Mouse (Mus musculus) lung, postnatal 0 days (tissue): Measurements from ENCODE around the gene Tapbpl. TPM values are rescaled to one million over a fixed set of nuclear protein-coding genes. Genes with fewer than 3 reads are reported as not detected.
A peak's percentile ranks its signal among the peaks of the same experiment; 100 is the strongest.

Experiments
- ATAC-seq: fragments of 200-750 bp; cut with Nextera tagmentation; 2 replicates; pipeline ENCODE4 v1.8.0; 2017; ENCODE audit warnings: moderate library complexity
- DNase-seq: peaks from one replicate; pipeline ENCODE4 v3.0.0-alpha.2; 2016; ENCODE audit warnings: low spot score
- H3K27ac ChIP-seq: fragments of 300-500 bp; sonication (generic); 2 replicates; pipeline ENCODE4 v1.5.1; 2014; ENCODE audit warnings: antibody characterized with exemption, mild to moderate bottlenecking, low read length, mixed read lengths
- H3K27me3 ChIP-seq: fragments of 300-500 bp; sonication (generic); replicated peaks from 2 replicates; pipeline ENCODE4 v1.6.1; 2014; ENCODE audit warnings: low read length, mixed read lengths; ENCODE audit not compliant: insufficient read depth
- H3K36me3 ChIP-seq: fragments of 300-500 bp; sonication (generic); 2 replicates; pipeline ENCODE4 v1.6.1; 2014; ENCODE audit warnings: low read length, mixed read lengths; ENCODE audit not compliant: insufficient read depth
- H3K4me1 ChIP-seq: fragments of 300-500 bp; sonication (generic); 2 replicates; pipeline ENCODE4 v1.6.1; 2014; ENCODE audit warnings: antibody characterized with exemption, low read depth, low read length, mixed read lengths; ENCODE audit not compliant: insufficient read depth
- H3K4me2 ChIP-seq: fragments of 300-500 bp; sonication (generic); replicated peaks from 2 replicates; pipeline ENCODE4 v1.6.1; 2014; ENCODE audit warnings: low read depth, mild to moderate bottlenecking, low read length, moderate library complexity, mixed read lengths
- H3K4me3 ChIP-seq: fragments of 300-500 bp; sonication (generic); 2 replicates; pipeline ENCODE4 v1.5.1; 2014; ENCODE audit warnings: low read depth, low read length
- H3K9ac ChIP-seq: fragments of 300-500 bp; sonication (generic); replicated peaks from 2 replicates; pipeline ENCODE4 v1.6.1; 2014; ENCODE audit warnings: low read depth, mild to moderate bottlenecking
- H3K9me3 ChIP-seq: fragments of 300-500 bp; sonication (generic); 2 replicates; pipeline ENCODE4 v1.6.1; 2016; ENCODE audit warnings: low read length, mixed read lengths
- CTCF ChIP-seq: IDR thresholded peaks from 2 replicates; pipeline ENCODE4 v1.5.1; 2016; ENCODE audit warnings: antibody characterized with exemption, mild to moderate bottlenecking
- EP300 ChIP-seq: IDR thresholded peaks from 2 replicates; pipeline ENCODE4 v1.6.1; 2016; ENCODE audit warnings: antibody characterized with exemption, mild to moderate bottlenecking, control low read depth
- WGBS: fragments of 180-500 bp; shearing (Covaris S2); extraction: QIAGEN DNeasy Blood & Tissue Kit; methylation state at CpG from one replicate; pipeline ENCODE4 v1.1.7; 2014; 5-methylcytosine and 5-hydroxymethylcytosine counted together
- microRNA-seq: library from miRNA; unstranded; fragments of <30 nt; microRNA quantifications from one replicate; pipeline ENCODE4, GENCODE M21; 2016
- polyA plus RNA-seq: library from polyadenylated mRNA; unstranded; fragments of >200 nt; fragmentation: Nextera tagmentation; extraction: Ambion mirVana; gene quantifications from 2 replicates; pipeline ENCODE4 v1.2.1, GENCODE M21; 2015

Gene Tapbpl
- polyA plus RNA-seq, 1 experiment from 2014 or later = 14.2 TPM

DNA sequence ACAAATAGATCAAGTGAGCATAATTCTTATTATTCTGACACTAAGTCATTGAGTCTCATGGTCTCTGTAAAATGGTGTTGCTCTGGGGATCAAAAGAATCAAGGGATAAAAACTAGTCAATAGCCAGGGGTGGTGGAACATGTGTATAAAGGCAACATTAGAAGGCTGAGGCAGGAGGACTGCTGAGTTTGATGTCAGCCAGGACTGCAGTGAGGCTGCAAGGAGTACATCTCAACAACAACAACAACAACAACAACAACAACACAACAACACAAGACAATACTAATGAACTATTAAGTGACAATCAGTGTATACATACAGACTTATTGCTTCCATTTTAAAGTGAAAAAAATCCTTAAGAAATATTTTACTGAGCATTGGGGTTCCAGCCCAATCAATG, 40.8 kb downstream of the Tapbpl start:
- TF ChIP-seq EP300 = no peak
- no peak for TF ChIP-seq CTCF
- Histone ChIP-seq H3K4me1 (peaks cover 6% of the 10 kb centered on the region; the same call in 1 of the 2 replicates), H3K4me2 (peak overlapping the region; percentile 74), H3K27ac (no peak overlapping the region), H3K9ac (no peak overlapping the region), H3K4me3 (peak overlapping the region; percentile 84; the same call in 1 of the 2 replicates), H3K27me3 (no peaks in the 10 kb centered on the region), H3K36me3 (no peaks in the 10 kb centered on the region), H3K9me3 (no peaks in the 10 kb centered on the region)
- ATAC-seq (no peak), DNase-seq (no peak)

- H3K27ac ChIP-seq = no peak overlapping the region
- ATAC-seq (no peak), DNase-seq (no peak)
- WGBS = 94% methylated on average over 10 of the region's 10 CpGs
- no peak overlapping the region for H3K9ac ChIP-seq
- H3K36me3 ChIP-seq = no peaks in the 10 kb centered on the region
- no peak for TF ChIP-seq CTCF
- no peak for TF ChIP-seq EP300
- H3K4me1 ChIP-seq = no peaks in the 10 kb centered on the region
- H3K9me3 ChIP-seq = no peaks in the 10 kb centered on the region
- no peak overlapping the region for H3K4me3 ChIP-seq
- no peaks in the 10 kb centered on the region for H3K27me3 ChIP-seq
- H3K4me2 ChIP-seq = no peak overlapping the region
These were observed 45.5 kb downstream of the Tapbpl start for GRCm38 (mm10) chr6:125186203-125186602.

DNA sequence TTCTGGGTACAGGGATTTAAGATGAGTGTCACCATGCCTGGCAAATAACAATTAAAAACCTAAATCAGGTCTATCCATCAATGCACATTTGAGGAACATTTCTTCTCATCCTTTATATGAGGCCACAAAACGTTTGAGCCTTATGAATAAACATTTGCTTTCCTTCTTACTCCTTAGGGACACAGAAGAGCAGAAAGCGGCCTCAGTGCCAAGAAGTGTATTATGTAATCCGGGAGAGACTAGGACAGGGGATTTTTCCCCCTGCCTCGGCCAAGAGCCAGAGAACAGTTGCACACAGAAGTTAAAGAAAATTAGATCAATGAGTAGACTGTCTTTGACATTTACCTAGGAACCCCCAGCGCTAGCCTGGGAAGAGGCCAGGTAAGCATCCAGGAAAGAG, 49.5 kb downstream of the Tapbpl start:
- 63% methylated on average over 5 of the region's 5 CpGs for WGBS
- H3K27me3 ChIP-seq = no peaks in the 10 kb centered on the region
- no peak for TF ChIP-seq EP300
- no peak for TF ChIP-seq CTCF

GRCm38 (mm10) chr6:125179601-125180000, 52.1 kb downstream of the Tapbpl start:
- Histone ChIP-seq H3K36me3 (peaks cover 7% of the 10 kb centered on the region; the same call in 1 of the 2 replicates), H3K4me3 (no peak overlapping the region), H3K9me3 (no peaks in the 10 kb centered on the region), H3K4me2 (no peak overlapping the region), H3K9ac (no peak overlapping the region), H3K27me3 (no peaks in the 10 kb centered on the region), H3K4me1 (no peaks in the 10 kb centered on the region), H3K27ac (no peak overlapping the region)
- 92% methylated on average over 7 of the region's 7 CpGs for WGBS
- ATAC-seq (no peak), DNase-seq (no peak)
- no peak for TF ChIP-seq EP300
- no peak for TF ChIP-seq CTCF

More for the DNA sequence above, 49.5 kb downstream of the Tapbpl start:
- no peaks in the 10 kb centered on the region; the same call in 1 of the 2 replicates for H3K36me3 ChIP-seq
- H3K4me2 ChIP-seq = no peak overlapping the region
- no peak overlapping the region for H3K27ac ChIP-seq
- ATAC-seq (no peak), DNase-seq (peak; percentile 9)
- no peaks in the 10 kb centered on the region for H3K9me3 ChIP-seq
- no peak overlapping the region for H3K9ac ChIP-seq
- H3K4me3 ChIP-seq = no peak overlapping the region
- no peaks in the 10 kb centered on the region for H3K4me1 ChIP-seq

DNA sequence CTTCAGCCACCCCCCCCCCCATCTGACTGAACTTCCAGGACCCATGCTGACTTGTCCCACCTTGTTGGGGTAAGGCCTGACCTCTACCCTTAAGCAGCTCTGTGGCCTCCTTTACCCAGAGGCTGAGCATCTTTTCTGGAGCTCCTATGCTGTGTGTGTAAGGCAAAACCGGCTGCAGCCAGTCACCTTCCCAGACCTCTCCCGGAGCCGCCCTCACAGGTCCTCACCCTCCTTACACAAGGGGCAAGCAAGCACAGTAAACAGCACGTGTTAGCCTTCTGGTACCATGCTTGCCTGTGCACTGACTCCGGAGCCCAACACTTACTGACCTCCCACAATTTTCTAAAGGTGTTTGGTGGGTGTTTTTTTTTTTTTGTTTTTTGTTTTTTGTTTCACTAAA, 56.2 kb downstream of the Tapbpl start:
- Histone ChIP-seq H3K4me1 (no peaks in the 10 kb centered on the region), H3K9me3 (no peaks in the 10 kb centered on the region), H3K4me2 (no peak overlapping the region), H3K4me3 (no peak overlapping the region), H3K36me3 (peaks cover 7% of the 10 kb centered on the region; the same call in 1 of the 2 replicates), H3K9ac (no peak overlapping the region), H3K27me3 (no peaks in the 10 kb centered on the region), H3K27ac (no peak overlapping the region)
- no peak for TF ChIP-seq CTCF
- TF ChIP-seq EP300 = no peak
- no peak for DNase-seq
- WGBS = 88% methylated on average over 5 of the region's 5 CpGs
- no peak for ATAC-seq

Small RNA genes within 50 kb of the gene (microRNA-seq; reads per million reads assigned to microRNA genes)
- gene Mir3098 = not detected
- not detected for gene Mir8113

Other genes starting within 250 kb of the Tapbpl start
- 0.29 and 0.35 TPM in 2 replicates for gene Pianp, start 235.2 kb downstream of the Tapbpl start, polyA plus RNA-seq
- 8.6 and 9.9 TPM in 2 replicates for gene Zfp384, start 222.7 kb downstream of the Tapbpl start, polyA plus RNA-seq
- gene Ing4, start 192.1 kb downstream of the Tapbpl start, polyA plus RNA-seq = 100 and 104 TPM in 2 replicates
- 4.1 and 4.4 TPM in 2 replicates for gene Acrbp, start 182.2 kb downstream of the Tapbpl start, polyA plus RNA-seq
- 0.19 and 0.44 TPM in 2 replicates for gene Lpar5, start 163.9 kb downstream of the Tapbpl start, polyA plus RNA-seq
- gene Chd4, start 135.9 kb downstream of the Tapbpl start, polyA plus RNA-seq = 53.5 and 59.8 TPM in 2 replicates
- gene Nop2, start 100.0 kb downstream of the Tapbpl start, polyA plus RNA-seq = 16.9 and 17.7 TPM in 2 replicates
- 7.1 and 8.3 TPM in 2 replicates for gene Iffo1, start 86.6 kb downstream of the Tapbpl start, polyA plus RNA-seq
- gene Gapdh, start 65.4 kb downstream of the Tapbpl start, polyA plus RNA-seq = 381 and 429 TPM in 2 replicates
- gene Ncapd2, start 40.2 kb downstream of the Tapbpl start, polyA plus RNA-seq = 5.9 and 7.9 TPM in 2 replicates
- gene Mrpl51, start 40.1 kb downstream of the Tapbpl start, polyA plus RNA-seq = 151 and 154 TPM in 2 replicates
- gene Vamp1, start 16.3 kb downstream of the Tapbpl start, polyA plus RNA-seq = 3.0 and 3.5 TPM in 2 replicates
- 2.4 and 3.0 TPM in 2 replicates for gene Cd27, start 5.2 kb upstream of the Tapbpl start, polyA plus RNA-seq
- not detected in 2 replicates for gene Tuba3a, start 54.2 kb upstream of the Tapbpl start, polyA plus RNA-seq
- 96.7 and 100 TPM in 2 replicates for gene Ltbr, start 82.0 kb upstream of the Tapbpl start, polyA plus RNA-seq
- gene Scnn1a, start 88.8 kb upstream of the Tapbpl start, polyA plus RNA-seq = 106 and 123 TPM in 2 replicates
- gene Tnfrsf1a, start 117.5 kb upstream of the Tapbpl start, polyA plus RNA-seq = 107 and 108 TPM in 2 replicates
- gene Plekhg6, start 148.9 kb upstream of the Tapbpl start, polyA plus RNA-seq = 0.50 and 0.82 TPM in 2 replicates